ENCODE assay signal across 8 mouse cellular contexts in genomic region chr2:59841189-59841939, GRCm38 (mm10). TPM values are rescaled to one million over a fixed set of nuclear protein-coding genes. Genes with fewer than 3 reads are reported as not detected.
A peak's percentile ranks its signal among the peaks of the same experiment; 100 is the strongest.
DNase-seq lines count a peak whose midpoint lies in the region; ATAC-seq and TF ChIP-seq lines count a peak whose summit lies in the region.

No protein-coding gene starts in this region.

- DNase-seq in neural tube, embryonic 10.5 days (ENCODE audit: extremely low spot score, low spot score): no peak
- peak; percentile 87 for DNase-seq in lung, postnatal 0 days (ENCODE audit: low spot score)
- no peak for DNase-seq in left cerebral cortex, adult 8-10 months (ENCODE audit: low spot score in 2 of 2)
- DNase-seq in right cerebral cortex, adult 2 months (ENCODE audit: low spot score in 2 of 2): no peak
- DNase-seq in layer of hippocampus, adult 2 months (ENCODE audit: low spot score in 2 of 2): no peak

- H3K4me3 ChIP-seq in neural tube, embryonic 13.5 days: no peak overlapping the region
- no peak overlapping the region for H3K4me3 ChIP-seq in kidney, embryonic 15.5 days (replicated peaks)
- H3K4me3 ChIP-seq in lung, postnatal 0 days (ENCODE audit: low read depth, low read length): no peak overlapping the region
- H3K4me3 ChIP-seq in layer of hippocampus, adult 2 months: no peak overlapping the region

- peaks cover 24% of the 10 kb centered on the region for H3K36me3 ChIP-seq in neural tube, embryonic 13.5 days
- peaks cover 95% of the 10 kb centered on the region for H3K36me3 ChIP-seq in kidney, embryonic 15.5 days
- peaks cover 44% of the 10 kb centered on the region for H3K36me3 ChIP-seq in lung, postnatal 0 days (ENCODE audit: insufficient read depth, low read length)

- H3K27ac ChIP-seq in neural tube, embryonic 13.5 days (replicated peaks): peak overlapping the region; percentile 78
- H3K27ac ChIP-seq in kidney, embryonic 15.5 days: peak overlapping the region; percentile 73
- peak overlapping the region; percentile 70 for H3K27ac ChIP-seq in lung, postnatal 0 days (ENCODE audit: low read length)
- no peak overlapping the region for H3K27ac ChIP-seq in layer of hippocampus, adult 2 months

- H3K9ac ChIP-seq in neural tube, embryonic 13.5 days: no peak overlapping the region
- no peak overlapping the region for H3K9ac ChIP-seq in kidney, embryonic 15.5 days
- H3K9ac ChIP-seq in lung, postnatal 0 days (replicated peaks; ENCODE audit: low read depth): no peak overlapping the region

- H3K4me2 ChIP-seq in neural tube, embryonic 13.5 days: no peak overlapping the region
- no peak overlapping the region for H3K4me2 ChIP-seq in kidney, embryonic 15.5 days
- no peak overlapping the region for H3K4me2 ChIP-seq in lung, postnatal 0 days (replicated peaks; ENCODE audit: low read depth, low read length)

- no peaks in the 10 kb centered on the region for H3K27me3 ChIP-seq in neural tube, embryonic 13.5 days
- no peaks in the 10 kb centered on the region for H3K27me3 ChIP-seq in kidney, embryonic 15.5 days
- H3K27me3 ChIP-seq in lung, postnatal 0 days (replicated peaks; ENCODE audit: insufficient read depth, low read length): no peaks in the 10 kb centered on the region

- no peak for TF ChIP-seq CTCF in lung, postnatal 0 days (IDR thresholded peaks at IDR 0.05)
- no peak for TF ChIP-seq CTCF in layer of hippocampus, adult 2 months (conservative IDR thresholded peaks at IDR 0.05)

- ATAC-seq in neural tube, embryonic 13.5 days (ENCODE audit: low read depth): 0 out of 2 replicates have a peak, but pooled peaks have one; percentile 25
- ATAC-seq in granulocyte monocyte progenitor cell, adult 5-6 weeks (replicated peaks; ENCODE audit: poor library complexity, severe bottlenecking): peak; percentile 37; the same call in 1 of the 2 replicates
- peak; percentile 74 for ATAC-seq in kidney, embryonic 15.5 days (replicated peaks; ENCODE audit: low FRiP score)
- peak; percentile 84 for ATAC-seq in lung, postnatal 0 days

- TF ChIP-seq EP300 in lung, postnatal 0 days (IDR thresholded peaks at IDR 0.05): no peak

- no peaks in the 10 kb centered on the region for H3K9me3 ChIP-seq in neural tube, embryonic 13.5 days
- H3K9me3 ChIP-seq in kidney, embryonic 15.5 days (replicated peaks): no peaks in the 10 kb centered on the region
- no peaks in the 10 kb centered on the region for H3K9me3 ChIP-seq in lung, postnatal 0 days (ENCODE audit: low read length)

- peaks cover 25% of the 10 kb centered on the region for H3K4me1 ChIP-seq in neural tube, embryonic 13.5 days (replicated peaks)
- H3K4me1 ChIP-seq in kidney, embryonic 15.5 days: peaks cover 12% of the 10 kb centered on the region
- no peaks in the 10 kb centered on the region for H3K4me1 ChIP-seq in lung, postnatal 0 days (ENCODE audit: insufficient read depth, low read depth, low read length)

- WGBS in neural tube, embryonic 13.5 days: 61% methylated on average over 12 of the region's 12 CpGs
- 61% methylated on average over 11 of the region's 12 CpGs for WGBS in kidney, embryonic 15.5 days
- 58% methylated on average over 10 of the region's 12 CpGs for WGBS in lung, postnatal 0 days

RNA-seq across cellular contexts. Expression of gene Wdsub1, which starts 41.0 kb away (rescaled TPM):
- 13.3 and 15.4 TPM in 2 replicates for polyA plus RNA-seq in neural tube, embryonic 13.5 days (2015; fragmentation: Nextera tagmentation; extraction: Ambion mirVana)
- total RNA-seq in granulocyte monocyte progenitor cell, adult 5-6 weeks (2014; fragmentation: Nextera tagmentation): 6.3 and 11.1 TPM in 2 replicates
- total RNA-seq in granulocyte monocyte progenitor cell, adult 5-6 weeks (2017): 9.2 and 9.7 TPM in 2 replicates
- 38.1 and 41.2 TPM in 2 replicates for polyA plus RNA-seq in kidney, embryonic 15.5 days (2015; fragmentation: Nextera tagmentation; extraction: Ambion mirVana)
- polyA plus RNA-seq in lung, postnatal 0 days (2015; fragmentation: Nextera tagmentation; extraction: Ambion mirVana): 42.3 and 44.6 TPM in 2 replicates
- 10 to 100 TPM; 15.4 to 19.4 (median 16.9) TPM for total RNA-seq in left cerebral cortex, adult 8-10 months (2022)
- total RNA-seq in layer of hippocampus, adult 2 months (2021): 10 to 100 TPM; 22.6 to 23.7 TPM

Comparison
In these comparisons a context has a peak if more than half of its experiments do, and no peak if none do; other contexts are left out.
1. ATAC-seq: peak in every context shown above with its lines; median percentile 84 in lung, postnatal 0 days; 74 in kidney, embryonic 15.5 days; 37 in granulocyte monocyte progenitor cell, adult 5-6 weeks; 25 in neural tube, embryonic 13.5 days.